Mouse (Mus musculus) ES-E14 (cell line): ENCODE measurements at regions not wholly inside any gene's neighbourhood (a gene's known extent, or its start where the extent isn't known, plus 50 kb on each side); places are given as distances from the start of the nearest gene placed in this dataset.

Experiments
- CHD2 ChIP-seq: IDR thresholded peaks from 2 replicates; pipeline ENCODE4 v1.6.1; 2014; ENCODE audit warnings: mild to moderate bottlenecking, low read depth, low read length, inconsistent platforms
- HCFC1 ChIP-seq: IDR thresholded peaks from 2 replicates; pipeline ENCODE4 v1.6.1; 2012; ENCODE audit warnings: low read length, inconsistent platforms, borderline replicate concordance; ENCODE audit not compliant: insufficient read depth
- MAFK ChIP-seq: IDR thresholded peaks from 2 replicates; pipeline ENCODE4 v1.6.1; 2014; ENCODE audit warnings: mild to moderate bottlenecking, low read depth, low read length, inconsistent platforms; ENCODE audit not compliant: insufficient read depth
- ZC3H11A ChIP-seq: IDR thresholded peaks from 2 replicates; pipeline ENCODE4 v1.6.1; 2012; ENCODE audit warnings: low read depth, mild to moderate bottlenecking, inconsistent platforms, low read length, borderline replicate concordance
- ZNF384 ChIP-seq: IDR thresholded peaks from 2 replicates; pipeline ENCODE4 v1.6.1; 2012; ENCODE audit warnings: low read depth, low read length, inconsistent platforms

DNA sequence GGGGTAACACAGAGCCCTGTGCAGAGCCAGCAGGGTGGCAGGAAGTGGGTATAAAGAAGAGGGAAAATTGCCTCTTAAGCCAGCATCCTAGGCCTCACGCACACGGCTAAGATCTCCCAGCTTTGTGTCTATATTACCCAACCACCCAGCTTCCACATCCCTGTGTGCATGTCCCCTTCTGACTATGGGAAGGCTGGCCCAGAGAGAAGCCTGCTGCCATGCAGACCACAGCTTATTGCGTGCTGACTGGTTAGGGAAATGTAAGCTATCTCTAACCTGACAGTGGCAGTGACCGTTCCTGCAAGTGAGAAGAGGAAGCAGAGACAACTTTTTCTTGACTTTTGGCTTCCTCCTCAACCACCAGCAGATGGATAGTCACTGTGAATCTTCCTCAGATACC, 136.7 kb upstream of the Agap1 start:
- TF ChIP-seq HCFC1: no peak
- TF ChIP-seq MAFK: no peak
- TF ChIP-seq ZNF384: no peak
- no peak for TF ChIP-seq CHD2
- TF ChIP-seq ZC3H11A: no peak
